Mouse (Mus musculus): ENCODE measurements around the gene Gm21746.
"Not testable (repeated sequence)": the region's sequence is repeated elsewhere in the genome, so short reads cannot be mapped to it uniquely, and the experiment has no call there.

Gm21746 gene

GRCm38 (mm10) chrY:6237895-6238294, at the start of gene Gm21746:
Gene Gm21746, minus strand, starts transcription at chrY:6237995.
- not testable (repeated sequence) for DNase-seq (ENCODE audit: low spot score in 2 of 2)

- not testable (repeated sequence) for DNase-seq (ENCODE audit: low spot score in 2 of 2)
Measured at GRCm38 (mm10) chrY:6266798-6267197, 29.0 kb upstream of the Gm21746 start, which contains the start of gene Gm20873. Gene Gm20873, plus strand, starts transcription at chrY:6267098.

All from urinary bladder, postnatal 4 days (tissue).